Mouse (Mus musculus): ENCODE data around the gene Slc19a3. TPM values are rescaled to one million over a fixed set of nuclear protein-coding genes. Genes with fewer than 3 reads are reported as not detected.

The Slc19a3 gene
- total and polyA plus RNA-seq, 3 experiments, result not detected

DNA sequence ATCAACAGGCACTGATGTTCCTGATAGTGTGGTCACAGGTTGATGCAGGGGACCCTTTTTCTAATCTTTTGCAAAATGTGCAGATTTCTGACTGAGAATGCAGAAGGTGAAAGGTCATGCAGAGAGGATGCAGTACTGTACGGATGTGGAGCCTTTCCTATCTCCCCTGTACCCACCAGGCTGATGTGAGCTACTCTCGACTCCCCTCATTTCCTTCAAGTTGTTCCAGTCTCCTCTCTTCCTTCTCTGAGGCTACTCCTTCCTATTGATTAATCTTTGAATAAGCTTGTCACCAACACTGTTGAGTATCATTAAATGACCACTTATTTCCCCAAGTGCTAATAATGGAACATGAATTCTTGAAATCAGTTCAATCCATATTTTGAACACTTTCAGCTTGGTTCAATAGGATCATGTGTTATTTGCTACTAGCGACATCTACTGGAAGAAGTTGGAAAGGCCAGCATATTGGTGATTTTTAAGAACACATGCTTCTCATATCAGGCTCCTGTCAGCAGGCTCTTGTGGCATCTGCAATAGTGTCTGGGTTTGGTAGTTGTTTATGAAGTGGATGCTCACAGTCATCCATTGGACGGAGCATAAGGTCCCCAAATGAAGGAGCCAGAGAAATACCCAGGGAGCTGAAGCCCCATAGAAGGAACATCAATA lies 50.6 kb downstream of the Slc19a3 start:
- H3K4me1 ChIP-seq (ENCODE audit: control insufficient read depth in 1 of 2, insufficient read depth in 2 of 2, low read length in 2 of 2), result no peaks in the 10 kb centered on the region
- H3K27me3 ChIP-seq (ENCODE audit: control insufficient read depth in 1 of 2, insufficient read depth in 2 of 2, low read length in 2 of 2), result no peaks in the 10 kb centered on the region; a peak in 1 of 4 replicates
- no peak overlapping the region for H3K27ac ChIP-seq (ENCODE audit: control insufficient read depth, low read depth, low read length)
- no peaks in the 10 kb centered on the region for H3K79me2 ChIP-seq (ENCODE audit: control insufficient read depth, insufficient read depth, low read length, poor library complexity)
- peak; percentile 69 for DNase-seq (ENCODE audit: low read depth, low spot score)
- H3K36me3 ChIP-seq (ENCODE audit: control insufficient read depth in 1 of 2, insufficient read depth in 2 of 2, low read length in 2 of 2), result no peaks in the 10 kb centered on the region
- no peak overlapping the region for H3K9ac ChIP-seq (ENCODE audit: control insufficient read depth, low read depth, low read length, poor library complexity, severe bottlenecking)
- peak; percentile 86 for TF ChIP-seq SMC3 (IDR thresholded peaks at IDR 0.05; ENCODE audit: low read depth, low read length)
- no peak for TF ChIP-seq MYB (IDR thresholded peaks at IDR 0.05; ENCODE audit: low read depth, low read length)
- TF ChIP-seq POLR2AphosphoS2 (IDR thresholded peaks at IDR 0.05; ENCODE audit: low read length), result no peak
- peak; percentile 82 for TF ChIP-seq RAD21 (IDR thresholded peaks at IDR 0.05; ENCODE audit: low read depth, low read length)
- peak in 2 of 3 experiments; percentile 73 to 78; a peak in 4 of 6 replicates for TF ChIP-seq CTCF (IDR thresholded peaks at IDR 0.05 in 2 of 3, conservative IDR thresholded peaks at IDR 0.05 in 1 of 3; ENCODE audit: control insufficient read depth in 1 of 3, insufficient read depth in 1 of 3, low read depth in 2 of 3, low read length in 3 of 3, poor library complexity in 1 of 3, severe bottlenecking in 1 of 3)
- peak; percentile 70 for TF ChIP-seq ZC3H11A (IDR thresholded peaks at IDR 0.05; ENCODE audit: low read depth, low read length)
- TF ChIP-seq BHLHE40 (IDR thresholded peaks at IDR 0.05; ENCODE audit: borderline replicate concordance, low read depth, low read length), result no peak
- no peak for TF ChIP-seq CHD1 (IDR thresholded peaks at IDR 0.05; ENCODE audit: low read depth, low read length)
- H3K4me3 ChIP-seq (ENCODE audit: control insufficient read depth in 1 of 2, insufficient read depth in 1 of 2, low read depth in 2 of 2, low read length in 2 of 2), result no peak overlapping the region
- H3K9me3 ChIP-seq (replicated peaks; ENCODE audit: insufficient read depth, low read length), result no peaks in the 10 kb centered on the region

DNA sequence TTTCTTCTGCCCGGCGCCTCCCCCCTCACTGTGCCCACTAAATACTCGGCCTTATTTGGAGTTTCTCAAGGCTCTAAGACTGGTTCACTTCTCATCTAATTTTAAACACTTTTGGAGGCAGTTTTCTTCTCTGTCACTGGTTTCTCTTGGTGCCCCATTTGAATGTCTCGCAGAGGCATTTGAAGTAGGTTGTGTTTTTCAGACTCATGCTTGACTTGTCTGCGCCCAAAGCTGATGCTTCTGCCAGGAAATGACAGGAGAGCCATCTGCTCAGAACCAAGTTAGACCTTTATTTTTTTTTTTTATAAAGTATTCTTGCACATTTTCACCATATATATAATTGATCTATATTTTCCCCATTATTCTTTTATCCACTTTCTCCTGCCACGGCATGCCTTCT lies 51.5 kb downstream of the Slc19a3 start:
- DNase-seq (ENCODE audit: low read depth, low spot score), result no peak
- Histone ChIP-seq H3K79me2 (ENCODE audit: control insufficient read depth, insufficient read depth, low read length, poor library complexity) (no peaks in the 10 kb centered on the region), H3K27ac (ENCODE audit: control insufficient read depth, low read depth, low read length) (no peak overlapping the region), H3K9me3 (replicated peaks; ENCODE audit: insufficient read depth, low read length) (no peaks in the 10 kb centered on the region), H3K36me3 (ENCODE audit: control insufficient read depth in 1 of 2, insufficient read depth in 2 of 2, low read length in 2 of 2) (no peaks in the 10 kb centered on the region), H3K9ac (ENCODE audit: control insufficient read depth, low read depth, low read length, poor library complexity, severe bottlenecking) (no peak overlapping the region), H3K4me3 (ENCODE audit: control insufficient read depth in 1 of 2, insufficient read depth in 1 of 2, low read depth in 2 of 2, low read length in 2 of 2) (no peak overlapping the region), H3K27me3 (ENCODE audit: control insufficient read depth in 1 of 2, insufficient read depth in 2 of 2, low read length in 2 of 2) (no peaks in the 10 kb centered on the region; a peak in 1 of 4 replicates), H3K4me1 (ENCODE audit: control insufficient read depth in 1 of 2, insufficient read depth in 2 of 2, low read length in 2 of 2) (no peaks in the 10 kb centered on the region)
- TF ChIP-seq CHD1 (IDR thresholded peaks at IDR 0.05; ENCODE audit: low read depth, low read length) (no peak), MYC (IDR thresholded peaks at IDR 0.05; ENCODE audit: low read depth, low read length) (no peak), CTCF (IDR thresholded peaks at IDR 0.05 in 2 of 3, conservative IDR thresholded peaks at IDR 0.05 in 1 of 3; ENCODE audit: control insufficient read depth in 1 of 3, insufficient read depth in 1 of 3, low read depth in 2 of 3, low read length in 3 of 3, poor library complexity in 1 of 3, severe bottlenecking in 1 of 3) (no peak), USF2 (IDR thresholded peaks at IDR 0.05; ENCODE audit: borderline replicate concordance in 1 of 2, insufficient read depth in 1 of 2, low read depth in 1 of 2, low read length in 2 of 2) (no peak), MXI1 (IDR thresholded peaks at IDR 0.05; ENCODE audit: low read depth, low read length) (no peak), KAT2A (conservative IDR thresholded peaks at IDR 0.05; ENCODE audit: low read depth, low read length) (no peak), MEF2A (IDR thresholded peaks at IDR 0.05; ENCODE audit: extremely low read depth, insufficient replicate concordance, low read depth, low read length, poor library complexity, severe bottlenecking) (no peak), ZKSCAN1 (IDR thresholded peaks at IDR 0.05; ENCODE audit: low read depth, low read length) (no peak), NRF1 (IDR thresholded peaks at IDR 0.05; ENCODE audit: insufficient read depth, low read depth, low read length, poor library complexity, severe bottlenecking) (no peak), E2F4 (IDR thresholded peaks at IDR 0.05; ENCODE audit: borderline replicate concordance, low read depth, low read length) (no peak), ZC3H11A (IDR thresholded peaks at IDR 0.05; ENCODE audit: low read depth, low read length) (no peak), TCF12 (IDR thresholded peaks at IDR 0.05; ENCODE audit: low read depth, low read length) (no peak), MAX (IDR thresholded peaks at IDR 0.05; ENCODE audit: low read length) (no peak), MYB (IDR thresholded peaks at IDR 0.05; ENCODE audit: low read depth, low read length) (no peak), MAZ (IDR thresholded peaks at IDR 0.05; ENCODE audit: low read depth, low read length) (no peak), HCFC1 (IDR thresholded peaks at IDR 0.05; ENCODE audit: low read depth, low read length) (no peak), CHD2 (IDR thresholded peaks at IDR 0.05; ENCODE audit: low read length) (no peak), USF1 (IDR thresholded peaks at IDR 0.05; ENCODE audit: low read depth, low read length) (no peak), SMC3 (IDR thresholded peaks at IDR 0.05; ENCODE audit: low read depth, low read length) (no peak)

All from MEL (cell line).